In the genomic region with DNA sequence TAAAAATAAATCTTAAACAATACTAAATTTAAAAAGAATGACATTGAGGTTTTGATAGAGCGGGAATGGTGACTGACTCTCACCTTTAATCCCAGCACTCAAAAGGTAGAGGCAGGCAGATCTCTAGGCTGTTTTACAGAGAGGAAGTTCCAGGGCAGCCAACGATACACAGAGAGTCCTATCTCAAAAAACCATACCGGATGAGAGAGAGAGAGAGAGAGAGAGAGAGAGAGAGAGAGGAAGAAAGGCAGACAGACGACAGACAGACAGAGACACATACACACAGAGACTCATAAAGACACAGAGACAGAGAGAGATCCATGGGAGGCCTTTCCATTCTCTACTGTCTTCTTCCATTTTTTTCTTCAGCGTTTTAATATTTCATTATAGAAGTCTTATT, we compare ENCODE assay signal across 22 mouse cellular contexts.
DNase-seq lines count a peak whose midpoint lies in the region; ATAC-seq and TF ChIP-seq lines count a peak whose summit lies in the region.
"Had no signal": no experiment of that assay in that cellular context is flagged by ENCODE, and none has a peak within 500 bp of the region (broad histone marks: within the 10 kb centered on the region; RNA-seq: fewer than 3 reads in every experiment).

No protein-coding gene starts in this region.

- peak; percentile 49 for DNase-seq in MEL-GATA-1-ER (ENCODE audit: extremely low read depth, low read depth)
- DNase-seq in liver, postnatal 0 days: no peak
- no peak for DNase-seq in layer of hippocampus, postnatal 10 days (ENCODE audit: low spot score in 2 of 2)
- no peak for DNase-seq in heart, postnatal 10 days
- DNase-seq: adrenal gland, postnatal 10 days; adrenal gland, postnatal 25 days; cerebellum, adult 11 months; cerebellum, adult 18-20 months; cerebellum, adult 8-10 months; cerebellum, adult 9-11 months; cerebellum, postnatal 14 days; cerebellum, postnatal 36 days; embryo, embryonic 11 days had no signal

- ATAC-seq in CD4-positive, CD25-positive, alpha-beta regulatory T cell, adult 4 months: peak; percentile 84
- ATAC-seq in inflammation-experienced regulatory T-cells, adult 6 months: peak; percentile 69
- no peak for ATAC-seq in liver, postnatal 0 days
- ATAC-seq: forebrain, embryonic 14.5 days; forebrain, embryonic 16.5 days had no signal

- no peak overlapping the region for H3K4me2 ChIP-seq in liver, postnatal 0 days (ENCODE audit: low read depth, low read length)
- H3K4me2 ChIP-seq: embryonic facial prominence, embryonic 13.5 days; embryonic facial prominence, embryonic 15.5 days; forebrain, embryonic 12.5 days had no signal

- H3K27ac ChIP-seq in liver, postnatal 0 days (ENCODE audit: low read depth): no peak overlapping the region
- H3K27ac ChIP-seq: embryonic facial prominence, embryonic 13.5 days; embryonic facial prominence, embryonic 15.5 days; forebrain, embryonic 10.5 days; forebrain, embryonic 12.5 days had no signal

- H3K4me1 ChIP-seq in liver, postnatal 0 days (ENCODE audit: insufficient read depth): no peaks in the 10 kb centered on the region
- H3K4me1 ChIP-seq: embryonic facial prominence, embryonic 13.5 days; embryonic facial prominence, embryonic 15.5 days; forebrain, embryonic 10.5 days; forebrain, embryonic 12.5 days had no signal

- no peak overlapping the region for H3K9ac ChIP-seq in liver, postnatal 0 days (replicated peaks)
- H3K9ac ChIP-seq: embryonic facial prominence, embryonic 13.5 days; embryonic facial prominence, embryonic 15.5 days; forebrain, embryonic 12.5 days had no signal

- no peak for TF ChIP-seq CTCF in liver, postnatal 0 days (IDR thresholded peaks at IDR 0.05; ENCODE audit: low read depth)

- 53% methylated on average over 5 of the region's 5 CpGs for WGBS in liver, postnatal 0 days (ENCODE audit: insufficient replicate concordance)

- peaks cover 8% of the 10 kb centered on the region; the same call in 1 of the 2 replicates for H3K36me3 ChIP-seq in liver, postnatal 0 days (replicated peaks; ENCODE audit: insufficient read depth, low read length)

- no peaks in the 10 kb centered on the region; the same call in 1 of the 2 replicates for H3K9me3 ChIP-seq in liver, postnatal 0 days (ENCODE audit: low read length)
- H3K9me3 ChIP-seq: embryonic facial prominence, embryonic 13.5 days; embryonic facial prominence, embryonic 15.5 days; forebrain, embryonic 10.5 days; forebrain, embryonic 12.5 days had no signal

- intact Hi-C loops in heart, postnatal 10 days (cut with DNase I): no loop called here

- H3K27me3 ChIP-seq in liver, postnatal 0 days (ENCODE audit: insufficient read depth, low read length): no peaks in the 10 kb centered on the region
- H3K27me3 ChIP-seq: embryonic facial prominence, embryonic 13.5 days; embryonic facial prominence, embryonic 15.5 days; forebrain, embryonic 12.5 days had no signal

- H3K4me3 ChIP-seq in liver, postnatal 0 days (ENCODE audit: low read depth, low read length): no peak overlapping the region
- H3K4me3 ChIP-seq: embryonic facial prominence, embryonic 13.5 days; embryonic facial prominence, embryonic 15.5 days; erythroblast, embryonic 14.5 days; forebrain, embryonic 10.5 days; forebrain, embryonic 12.5 days had no signal

- TF ChIP-seq EP300 in liver, postnatal 0 days (IDR thresholded peaks at IDR 0.05; ENCODE audit: low read depth): no peak
